Mouse (Mus musculus) megakaryocyte, embryonic 14.5 days (primary cell): ENCODE results near the gene Fn1.

ENCODE experiments used
- FLI1 ChIP-seq: IDR thresholded peaks from 2 replicates; pipeline ENCODE4 v1.6.1; 2012; ENCODE audit warnings: low read length, inconsistent platforms, mixed read lengths
- GATA1 ChIP-seq: IDR thresholded peaks from 3 replicates; pipeline ENCODE4 v1.6.1; 2012; ENCODE audit warnings: mixed read lengths, low read length, inconsistent platforms, borderline replicate concordance

DNA sequence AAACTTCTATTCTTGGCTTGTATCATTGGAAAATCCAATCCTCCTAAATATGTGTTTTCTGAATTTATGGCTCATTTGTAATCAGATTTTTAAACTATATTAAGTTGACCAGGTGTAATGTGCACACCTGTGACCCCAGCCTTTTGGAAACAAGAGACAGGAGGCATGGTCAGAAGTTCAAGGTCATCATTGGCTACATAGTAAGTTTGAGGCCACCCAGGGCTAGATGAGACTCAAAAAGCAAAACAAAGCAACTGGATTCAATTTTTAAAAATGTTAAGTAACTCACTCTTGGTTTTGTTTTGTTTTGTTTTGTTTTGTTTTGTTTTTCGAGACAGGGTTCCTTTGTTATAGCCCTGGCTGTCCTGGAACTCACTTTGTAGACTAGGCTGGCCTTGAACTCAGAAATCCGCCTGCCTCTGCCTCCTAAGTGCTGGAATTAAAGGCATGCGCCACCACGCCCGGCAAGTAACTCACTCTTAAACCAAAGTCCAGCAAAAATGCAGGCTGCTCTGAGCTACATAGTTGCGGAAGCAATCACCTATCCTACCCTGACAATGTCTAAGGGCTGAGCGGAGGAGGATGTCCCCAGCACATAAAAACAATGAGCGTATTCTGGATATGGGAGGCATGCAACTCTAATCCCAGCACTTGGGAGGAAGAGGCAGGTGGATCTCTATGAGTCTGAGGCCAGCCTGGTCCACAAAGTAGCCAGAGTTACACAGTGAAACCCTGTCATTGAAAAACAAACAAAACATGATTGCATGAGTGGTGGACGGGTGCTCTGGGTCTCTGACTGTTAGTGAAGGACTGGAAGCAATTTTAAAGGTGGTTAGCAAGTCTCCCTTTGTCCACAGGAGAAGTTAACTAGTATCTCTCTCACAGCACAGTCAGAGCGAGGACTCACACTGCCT lies 17.6 kb downstream of the Fn1 start:
- TF ChIP-seq GATA1 = no peak
- no peak for TF ChIP-seq FLI1
